Mouse (Mus musculus) cerebellum, postnatal 10 days (tissue): ENCODE results near the gene Prkcb.

Experiments
- DNase-seq, 2 experiments: peaks; one replicate each; pipeline ENCODE4 v3.0.0; 2021; ENCODE audit warnings: mixed read lengths in 2 of 2

The Prkcb gene

GRCm38 (mm10) chr7:122622125-122622774 lies 333.7 kb downstream of the Prkcb start:
- DNase-seq: peak; percentile 76 to 83

GRCm38 (mm10) chr7:122623753-122624152 lies 335.2 kb downstream of the Prkcb start:
- DNase-seq: no peak

GRCm38 (mm10) chr7:122628050-122628449 lies 339.5 kb downstream of the Prkcb start:
- peak; percentile 37 to 47 for DNase-seq

- DNase-seq: peak; percentile 57 to 72
These were observed 341.8 kb downstream of the Prkcb start for GRCm38 (mm10) chr7:122630386-122630785.

GRCm38 (mm10) chr7:122631151-122631550 lies 342.6 kb downstream of the Prkcb start:
- DNase-seq: no peak

GRCm38 (mm10) chr7:122632946-122633345 lies 344.4 kb downstream of the Prkcb start:
- DNase-seq: no peak

- no peak for DNase-seq
These were observed 344.9 kb downstream of the Prkcb start for GRCm38 (mm10) chr7:122633463-122633862.

GRCm38 (mm10) chr7:122643676-122644075 lies 355.1 kb downstream of the Prkcb start:
- DNase-seq: no peak

GRCm38 (mm10) chr7:122649306-122649705 lies 360.8 kb downstream of the Prkcb start:
- DNase-seq: no peak

GRCm38 (mm10) chr7:122652523-122652922 lies 364.0 kb downstream of the Prkcb start:
- DNase-seq: no peak

- DNase-seq: no peak
These were observed 368.1 kb downstream of the Prkcb start for GRCm38 (mm10) chr7:122656671-122657070.

- DNase-seq: no peak
These were observed 369.0 kb downstream of the Prkcb start for GRCm38 (mm10) chr7:122657423-122658126.

GRCm38 (mm10) chr7:122665311-122666049 lies 376.9 kb downstream of the Prkcb start:
- DNase-seq: no peak

- DNase-seq: peak; percentile 69 to 74
These were observed 379.4 kb downstream of the Prkcb start for GRCm38 (mm10) chr7:122667903-122668302.

- no peak for DNase-seq
These were observed 381.9 kb downstream of the Prkcb start, which contains the start of gene Cacng3 for GRCm38 (mm10) chr7:122670442-122670872. Cacng3 (plus strand) TSS chr7:122670492.

- DNase-seq: peak; percentile 63 to 79
These were observed 382.5 kb downstream of the Prkcb start for GRCm38 (mm10) chr7:122670873-122671641.

GRCm38 (mm10) chr7:122672981-122673380 lies 384.4 kb downstream of the Prkcb start:
- DNase-seq: peak; percentile 11 to 17

GRCm38 (mm10) chr7:122675207-122675606 lies 386.7 kb downstream of the Prkcb start:
- DNase-seq: no peak
